Mouse (Mus musculus) lung, adult 18-20 months (tissue): ENCODE results near the gene Nkg7.
"Not testable (repeated sequence)": the region's sequence is repeated elsewhere in the genome, so short reads cannot be mapped to it uniquely, and the experiment has no call there.

Experiments
- DNase-seq, 2 experiments: peaks; one replicate each; pipeline ENCODE4 v3.0.0; 2022; ENCODE audit warnings: mixed read lengths in 2 of 2

The Nkg7 gene

GRCm38 (mm10) chr7:43436341-43437255 lies at the start of gene Nkg7:
Gene Nkg7 (plus strand): TSS chr7:43437073.
- no peak for DNase-seq

DNA sequence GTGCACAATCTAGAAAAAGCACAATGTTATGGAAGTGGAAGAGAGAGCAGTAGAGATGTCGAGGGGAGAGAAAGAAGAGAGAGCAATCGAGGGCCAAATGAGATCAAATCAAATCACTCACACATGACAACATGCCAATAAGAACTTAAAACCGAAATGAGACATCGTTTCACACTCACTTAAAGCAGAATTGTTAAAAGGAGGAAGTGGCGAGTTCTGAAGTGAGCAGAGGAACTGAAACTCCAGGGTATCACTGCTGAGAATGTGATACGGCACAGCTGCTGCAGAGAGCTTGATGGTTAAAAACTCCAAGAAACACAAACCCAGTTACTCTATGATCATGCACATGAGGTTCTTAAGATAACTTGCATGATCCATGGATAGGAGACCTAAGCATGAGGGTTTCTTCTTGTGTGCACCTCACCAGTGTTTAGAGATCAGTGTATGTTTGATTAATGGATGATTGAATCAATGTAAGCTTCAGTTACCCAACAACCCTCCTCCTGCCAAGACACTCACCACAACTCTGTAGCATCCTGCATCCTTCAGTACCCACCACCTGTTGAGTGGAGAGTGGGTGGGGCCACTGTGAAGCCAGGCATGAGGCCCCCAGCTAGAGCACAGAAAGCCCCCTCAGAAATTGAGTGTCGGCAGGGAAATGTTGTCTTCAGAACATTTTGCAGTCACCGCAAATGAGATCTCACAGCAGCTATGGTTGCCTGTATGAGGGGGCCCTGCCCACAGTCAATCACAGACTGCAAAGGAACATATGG lies 44.3 kb upstream of the Nkg7 start:
- DNase-seq, result peak in 1 of 2 experiments; percentile 13

GRCm38 (mm10) chr7:43399501-43399900 lies 37.4 kb upstream of the Nkg7 start:
- no peak for DNase-seq

- no peak for DNase-seq
Observed at GRCm38 (mm10) chr7:43402718-43403117, 34.2 kb upstream of the Nkg7 start.

DNA sequence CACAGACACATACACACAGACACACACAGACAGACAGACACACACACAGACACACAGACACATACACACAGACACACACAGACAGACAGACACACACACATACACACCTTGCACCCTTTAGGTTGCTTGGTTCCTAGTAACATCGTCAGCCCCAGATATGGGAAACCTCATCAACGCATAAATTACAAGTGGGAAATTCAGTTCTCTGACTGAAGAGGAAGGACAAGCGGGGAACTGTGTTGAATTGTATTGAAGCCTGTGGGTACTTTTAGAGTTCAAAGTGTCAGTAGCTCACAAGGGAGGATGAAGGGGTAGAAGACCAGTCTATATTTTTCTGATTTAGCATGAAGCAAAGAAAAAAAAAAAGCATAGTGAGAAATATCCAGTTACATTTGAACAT lies 29.3 kb upstream of the Nkg7 start:
- no peak for DNase-seq

DNA sequence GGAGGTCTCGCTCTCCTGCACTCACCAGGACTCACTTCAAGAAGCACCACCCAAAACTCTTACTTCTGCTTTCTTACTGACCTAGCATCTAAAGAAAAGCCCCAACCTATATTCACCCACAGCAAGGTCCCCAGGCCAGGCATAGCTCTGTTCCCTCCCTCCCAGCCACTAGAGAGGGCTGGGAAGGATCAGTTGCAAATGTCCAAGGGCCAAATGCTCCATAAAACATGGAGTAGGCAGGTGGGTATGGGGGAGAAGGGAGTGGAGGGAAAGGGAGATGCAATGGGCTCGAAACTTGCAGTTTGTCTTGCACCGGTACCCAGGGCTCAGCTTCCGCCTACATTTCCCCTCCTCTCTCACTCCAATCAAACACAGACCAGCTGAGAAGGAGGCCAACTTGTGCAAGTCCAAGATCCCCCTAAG lies 28.7 kb upstream of the Nkg7 start, which contains the start of gene Siglecg:
Gene Siglecg, plus strand, starts transcription at position 74 of the 423 bp plus-strand sequence.
- DNase-seq, result no peak

- no peak for DNase-seq
Observed at GRCm38 (mm10) chr7:43409084-43409483, 27.8 kb upstream of the Nkg7 start.

GRCm38 (mm10) chr7:43411724-43412123 lies 25.1 kb upstream of the Nkg7 start:
- DNase-seq, result not testable (repeated sequence)

DNA sequence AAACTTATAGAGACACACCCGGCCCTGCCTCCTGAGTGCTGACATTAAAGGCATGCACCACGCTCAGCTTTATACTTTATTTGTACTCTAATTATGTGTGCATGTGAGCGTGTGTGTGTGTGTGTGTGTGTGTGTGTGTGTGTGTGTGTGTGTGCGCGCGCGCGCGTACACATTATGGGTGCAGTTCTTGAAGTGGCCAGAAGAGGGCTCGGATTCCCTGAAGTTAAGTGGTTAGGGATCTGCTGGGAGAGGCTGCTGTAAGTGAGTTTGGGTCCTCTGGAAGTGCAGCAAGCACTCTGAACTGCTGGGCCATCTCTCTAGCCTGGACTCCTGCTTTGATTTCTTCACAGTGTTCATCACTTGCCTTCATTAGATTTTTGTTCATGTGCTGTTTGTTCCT lies 19.6 kb upstream of the Nkg7 start:
- DNase-seq, result no peak

GRCm38 (mm10) chr7:43422995-43423617 lies 13.8 kb upstream of the Nkg7 start:
- DNase-seq, result peak; percentile 79 to 82

GRCm38 (mm10) chr7:43423991-43424625 lies 12.8 kb upstream of the Nkg7 start:
- DNase-seq, result no peak

DNA sequence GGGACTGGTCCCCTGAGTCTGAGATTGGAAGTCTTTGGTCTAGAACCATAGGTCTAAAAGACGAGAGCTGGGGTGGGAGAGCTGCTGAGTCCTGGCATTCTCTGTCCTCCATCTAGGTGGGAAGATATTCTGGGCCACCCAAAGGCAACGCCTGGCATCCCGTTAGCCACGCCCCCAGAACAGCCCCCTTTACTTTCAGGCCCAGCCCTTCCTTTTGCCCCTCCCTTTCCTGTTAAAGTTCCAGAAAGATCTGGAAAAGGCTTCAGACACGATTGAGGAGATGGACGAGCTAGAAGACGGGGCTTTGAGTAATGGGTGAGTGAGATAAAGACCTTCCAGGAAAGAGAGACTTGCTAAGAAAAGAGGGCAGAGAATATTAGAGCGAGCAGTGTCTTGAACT lies 9.5 kb upstream of the Nkg7 start, which contains the start of gene Lim2:
Gene Lim2, plus strand, starts transcription at position 265 of the 400 bp plus-strand sequence.
- DNase-seq, result no peak

DNA sequence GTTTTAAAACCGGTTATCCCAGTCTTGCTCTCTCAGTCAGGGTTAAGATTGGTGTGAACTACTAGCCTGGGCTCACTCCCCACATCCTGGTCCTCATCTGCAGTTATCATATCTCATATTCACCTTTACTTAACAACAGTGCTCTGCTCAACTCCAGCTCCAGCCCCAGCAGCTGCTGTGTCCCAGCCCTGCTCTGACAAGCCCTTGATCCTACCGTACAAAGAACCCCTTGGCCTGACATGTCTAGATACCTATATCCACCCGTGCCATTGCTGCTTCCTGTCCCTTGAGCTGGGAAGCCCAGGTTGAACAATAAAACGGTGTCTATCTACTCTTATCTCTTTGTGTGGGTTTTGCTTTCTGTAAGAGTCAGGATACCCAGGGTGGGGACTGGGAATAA lies 7.4 kb upstream of the Nkg7 start:
- DNase-seq, result no peak

DNA sequence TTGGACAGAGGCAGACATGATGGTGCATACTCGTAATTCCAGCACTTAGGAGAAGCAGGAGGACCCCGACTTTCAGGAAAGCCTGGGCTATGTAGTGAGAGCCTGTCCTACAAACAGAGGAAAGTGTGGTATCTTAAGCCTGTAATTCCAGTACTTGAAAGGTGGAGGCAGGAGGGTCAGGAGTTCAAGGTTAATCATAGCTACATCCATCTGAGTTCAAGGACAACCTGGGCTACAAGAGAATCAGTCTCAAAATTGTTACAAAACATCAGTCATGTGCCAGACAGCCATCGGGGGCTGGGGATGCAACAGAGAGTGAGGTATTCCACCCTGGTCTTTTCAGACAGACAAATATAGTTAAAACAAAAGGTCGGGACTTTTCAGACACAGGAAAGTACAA lies 4.0 kb upstream of the Nkg7 start:
- DNase-seq, result no peak

- DNase-seq, result no peak
Observed at GRCm38 (mm10) chr7:43434676-43435075, 2.2 kb upstream of the Nkg7 start.

- DNase-seq, result no peak
Observed at GRCm38 (mm10) chr7:43438611-43439010, 1.7 kb downstream of the Nkg7 start.

DNA sequence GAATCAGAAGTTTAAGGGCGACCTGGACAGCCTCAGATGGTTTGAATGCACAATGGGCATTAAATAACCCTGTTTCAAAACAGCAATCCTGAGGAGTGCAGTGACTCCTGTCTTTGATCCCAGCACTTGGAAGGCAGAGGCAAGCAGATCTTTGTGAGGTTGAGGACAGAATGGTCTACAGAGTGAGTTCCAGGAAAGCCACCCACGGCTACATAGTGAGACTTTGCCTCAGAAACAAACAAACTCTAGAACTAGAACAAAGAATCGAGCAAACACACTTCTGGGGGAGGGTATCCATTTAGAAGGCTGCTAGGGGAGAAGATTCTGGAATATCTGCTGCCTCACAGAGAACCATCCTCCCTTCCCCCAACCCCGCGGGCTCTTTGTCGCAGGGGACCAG lies 3.6 kb downstream of the Nkg7 start, which contains the start of gene Cldnd2:
Gene Cldnd2, plus strand, starts transcription at position 301 of the 400 bp plus-strand sequence.
- DNase-seq, result no peak

- no peak for DNase-seq
Observed at GRCm38 (mm10) chr7:43441071-43441470, 4.2 kb downstream of the Nkg7 start.

DNA sequence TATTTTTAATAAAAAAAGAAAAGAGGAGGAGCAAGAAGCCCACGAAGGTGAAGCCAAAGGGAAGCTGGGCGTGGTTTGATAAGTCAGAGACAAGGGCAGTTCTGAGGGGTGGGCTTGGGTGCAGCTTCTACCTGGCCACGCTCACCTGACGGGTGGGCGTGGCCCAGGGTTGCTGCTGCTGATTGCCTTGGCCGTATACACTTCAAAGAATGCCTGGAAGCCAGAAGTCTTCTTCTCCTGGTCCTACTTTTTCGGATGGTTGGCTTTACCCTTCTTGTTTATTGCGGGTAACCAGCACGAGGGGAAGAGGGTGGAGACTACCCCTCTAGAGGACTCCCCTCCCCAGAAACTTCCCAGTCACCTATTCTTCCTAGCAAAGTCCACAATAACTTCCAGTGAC lies 5.8 kb downstream of the Nkg7 start:
- DNase-seq, result no peak

GRCm38 (mm10) chr7:43443126-43443916 lies 6.4 kb downstream of the Nkg7 start:
- peak; percentile 89 to 92 for DNase-seq

GRCm38 (mm10) chr7:43443917-43444293 lies 7.0 kb downstream of the Nkg7 start, which contains the start of the genes Etfb and Gm45233:
Gene Etfb (plus strand): TSS chr7:43444083.
Gene Gm45233 (plus strand): TSS chr7:43444128.
- peak; percentile 98 for DNase-seq

GRCm38 (mm10) chr7:43447801-43448200 lies 10.9 kb downstream of the Nkg7 start:
- DNase-seq, result peak in 1 of 2 experiments; percentile 38
